Comparison of ENCODE assay signal across 11 mouse cellular contexts in the genomic region with DNA sequence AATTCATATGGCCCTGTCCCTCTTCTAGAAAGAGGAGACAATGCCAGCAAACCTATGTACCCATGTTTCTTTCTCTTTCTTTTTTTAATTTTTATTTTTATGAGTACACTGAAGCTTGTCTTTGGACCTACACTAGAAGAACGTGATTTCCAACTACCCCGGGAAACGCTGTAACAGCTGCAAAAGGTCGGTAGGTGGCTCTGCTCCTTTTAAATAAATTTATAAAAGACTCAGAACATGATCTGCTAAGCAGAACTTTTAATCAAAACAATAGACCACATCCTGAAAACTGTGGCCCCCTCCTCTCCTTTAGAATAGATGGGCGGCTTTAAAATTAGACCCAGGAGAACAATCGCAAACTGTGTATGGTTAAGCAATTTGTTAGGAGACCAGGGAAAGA. TPM values are rescaled to one million over a fixed set of nuclear protein-coding genes. Genes with fewer than 3 reads are reported as not detected.
DNase-seq lines count a peak whose midpoint lies in the region; TF ChIP-seq lines count a peak whose summit lies in the region.
"Had no signal": no experiment of that assay in that cellular context is flagged by ENCODE, and none has a peak within 500 bp of the region (broad histone marks: within the 10 kb centered on the region; RNA-seq: fewer than 3 reads in every experiment).

No protein-coding gene starts in this region.

- H3K4me3 ChIP-seq in E14TG2a.4 (replicated peaks; ENCODE audit: low read length): no peak overlapping the region
- H3K4me3 ChIP-seq: limb, embryonic 12.5 days had no signal

- H3K4me1 ChIP-seq in E14TG2a.4 (replicated peaks; ENCODE audit: low read depth, low read length): peaks cover 21% of the 10 kb centered on the region

- no peaks in the 10 kb centered on the region for H3K9me3 ChIP-seq in E14TG2a.4 (ENCODE audit: low read length)
- H3K9me3 ChIP-seq: limb, embryonic 12.5 days had no signal

- peaks cover 86% of the 10 kb centered on the region for H3K27me3 ChIP-seq in E14TG2a.4 (ENCODE audit: insufficient read depth, low read length)

- DNase-seq in embryo, embryonic 10 days (ENCODE audit: low spot score): peak; percentile 31
- no peak for DNase-seq in embryo, embryonic 9.5 days (ENCODE audit: extremely low spot score)
- DNase-seq in left cerebral cortex, postnatal 14 days (ENCODE audit: low spot score in 2 of 2): peak; percentile 21 to 28
- DNase-seq in left cerebral cortex, postnatal 36 days (ENCODE audit: low spot score in 2 of 2): no peak
- peak; percentile 57 for DNase-seq in kidney, postnatal 10 days
- DNase-seq in spleen, postnatal 10 days (ENCODE audit: low spot score in 2 of 2): no peak
- no peak for DNase-seq in gastrocnemius, adult 18-20 months (ENCODE audit: low spot score)
- DNase-seq: cerebellum, adult 11-12 months had no signal

- H3K36me3 ChIP-seq in E14TG2a.4 (ENCODE audit: insufficient read depth, low read length): no peaks in the 10 kb centered on the region
- H3K36me3 ChIP-seq: limb, embryonic 12.5 days had no signal

- peak; percentile 14; the same call in 1 of the 2 replicates for TF ChIP-seq CTCF in E14TG2a.4 (conservative IDR thresholded peaks at IDR 0.05; ENCODE audit: low read length)

- intact Hi-C loops in left cerebral cortex, postnatal 14 days (cut with DNase I): loop anchor here (5.0 kb wide), 1 partner anchor 173 kb away; no protein-coding TSS in a partner anchor
- intact Hi-C loops in left cerebral cortex, postnatal 36 days (cut with DNase I): loop anchor here (5.0 kb wide), 1 partner anchor 173 kb away; no protein-coding TSS in a partner anchor

RNA-seq across cellular contexts. Expression of a gene that starts 2.3 kb away (rescaled TPM):
- not detected for total RNA-seq in left cerebral cortex, postnatal 14 days (2021)
- not detected for total RNA-seq in left cerebral cortex, postnatal 36 days (2021)
- total RNA-seq in gastrocnemius, adult 18-20 months (2021): not detected

RNA-seq across cellular contexts. Expression of a gene that starts 35.3 kb away (rescaled TPM):
- total RNA-seq in left cerebral cortex, postnatal 14 days (2021): not detected
- total RNA-seq in left cerebral cortex, postnatal 36 days (2021): not detected
- total RNA-seq in gastrocnemius, adult 18-20 months (2021): not detected
- total RNA-seq: ES-E14 had no signal

Comparison
In these comparisons a context has a peak if more than half of its experiments do, and no peak if none do; other contexts are left out.
1. DNase-seq: peak in embryo, embryonic 10 days (single experiment), left cerebral cortex, postnatal 14 days (2 of 2) and kidney, postnatal 10 days (single experiment); none in embryo, embryonic 9.5 days (single experiment), left cerebral cortex, postnatal 36 days (0 of 2), spleen, postnatal 10 days (0 of 2) and gastrocnemius, adult 18-20 months (single experiment).